Mouse (Mus musculus) stomach, embryonic 15.5 days (tissue): ENCODE measurements around the gene Kcna1. TPM values are rescaled to one million over a fixed set of nuclear protein-coding genes. Genes with fewer than 3 reads are reported as not detected.

Experiments
- ATAC-seq: fragments of 200-750 bp; cut with Nextera tagmentation; 2 replicates; pipeline ENCODE4 v1.8.0; 2017; ENCODE audit warnings: low read depth, moderate number of reproducible peaks, moderate TSS enrichment; ENCODE audit not compliant: insufficient read depth, low FRiP score
- H3K27ac ChIP-seq: fragments of 300-500 bp; sonication (generic); 2 replicates; pipeline ENCODE4 v1.5.1; 2015; ENCODE audit warnings: mild to moderate bottlenecking, inconsistent platforms
- H3K27me3 ChIP-seq: fragments of 300-500 bp; sonication (generic); replicated peaks from 2 replicates; pipeline ENCODE4 v1.6.1; 2015; ENCODE audit warnings: inconsistent platforms
- H3K36me3 ChIP-seq: fragments of 300-500 bp; sonication (generic); 2 replicates; pipeline ENCODE4 v1.6.1; 2015; ENCODE audit warnings: inconsistent platforms
- H3K4me1 ChIP-seq: fragments of 300-500 bp; sonication (generic); 2 replicates; pipeline ENCODE4 v1.6.1; 2015; ENCODE audit warnings: inconsistent platforms
- H3K4me2 ChIP-seq: fragments of 300-500 bp; sonication (generic); 2 replicates; pipeline ENCODE4 v1.6.1; 2015; ENCODE audit warnings: mild to moderate bottlenecking, inconsistent platforms
- H3K4me3 ChIP-seq: fragments of 300-500 bp; sonication (generic); replicated peaks from 2 replicates; pipeline ENCODE4 v1.5.1; 2015; ENCODE audit warnings: inconsistent platforms
- H3K9ac ChIP-seq: fragments of 300-500 bp; sonication (generic); 2 replicates; pipeline ENCODE4 v1.6.1; 2015; ENCODE audit warnings: inconsistent platforms
- H3K9me3 ChIP-seq: fragments of 300-500 bp; sonication (generic); 2 replicates; pipeline ENCODE4 v1.6.1; 2016; ENCODE audit warnings: inconsistent platforms
- WGBS: fragments of 180-500 bp; shearing (Covaris S2); methylation state at CpG from one replicate; pipeline ENCODE4 v1.1.7; 2015; 5-methylcytosine and 5-hydroxymethylcytosine counted together
- polyA plus RNA-seq: library from polyadenylated mRNA; unstranded; fragments of >200 nt; fragmentation: Nextera tagmentation; extraction: Ambion mirVana; gene quantifications from 2 replicates; pipeline ENCODE4 v1.2.1, GENCODE M21; 2015

Gene Kcna1
- polyA plus RNA-seq, 1 experiment from 2014 or later = 1.6 TPM

- H3K9ac ChIP-seq = no peak overlapping the region
- no peak for ATAC-seq
- H3K9me3 ChIP-seq = no peaks in the 10 kb centered on the region
- H3K27ac ChIP-seq = no peak overlapping the region
- no peak overlapping the region for H3K4me2 ChIP-seq
- H3K27me3 ChIP-seq = no peaks in the 10 kb centered on the region
- WGBS = 84% methylated on average over 18 of the region's 18 CpGs
- H3K4me3 ChIP-seq = no peak overlapping the region
- H3K4me1 ChIP-seq = no peaks in the 10 kb centered on the region
- no peaks in the 10 kb centered on the region for H3K36me3 ChIP-seq
These were observed 50.2 kb downstream of the Kcna1 start for GRCm38 (mm10) chr6:126595805-126596629.

DNA sequence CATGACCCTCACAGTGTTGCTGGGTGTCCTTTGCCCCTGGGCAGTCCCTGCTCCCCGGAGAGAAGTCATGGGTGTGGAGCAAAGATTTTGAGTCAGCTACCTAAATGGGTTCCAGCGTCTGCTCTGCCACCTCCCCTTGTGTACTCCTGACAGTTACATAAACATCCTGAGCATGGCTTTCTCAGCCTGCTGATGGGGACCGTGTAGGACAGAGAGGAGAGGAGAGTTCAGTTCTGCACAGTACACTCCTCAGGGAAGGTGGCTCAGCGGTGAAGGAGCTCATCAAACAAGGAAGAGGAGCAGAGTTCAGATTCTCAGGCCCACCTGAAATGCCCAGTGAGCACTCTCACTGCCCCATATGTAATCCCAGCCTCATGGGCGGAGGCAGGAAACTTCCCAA is 51.1 kb downstream of the Kcna1 start:
- Histone ChIP-seq H3K27ac (no peak overlapping the region), H3K4me2 (no peak overlapping the region), H3K4me1 (no peaks in the 10 kb centered on the region), H3K4me3 (no peak overlapping the region), H3K36me3 (no peaks in the 10 kb centered on the region), H3K27me3 (no peaks in the 10 kb centered on the region), H3K9ac (no peak overlapping the region), H3K9me3 (no peaks in the 10 kb centered on the region)
- ATAC-seq = no peak
- 38% methylated on average over 5 of the region's 5 CpGs for WGBS

DNA sequence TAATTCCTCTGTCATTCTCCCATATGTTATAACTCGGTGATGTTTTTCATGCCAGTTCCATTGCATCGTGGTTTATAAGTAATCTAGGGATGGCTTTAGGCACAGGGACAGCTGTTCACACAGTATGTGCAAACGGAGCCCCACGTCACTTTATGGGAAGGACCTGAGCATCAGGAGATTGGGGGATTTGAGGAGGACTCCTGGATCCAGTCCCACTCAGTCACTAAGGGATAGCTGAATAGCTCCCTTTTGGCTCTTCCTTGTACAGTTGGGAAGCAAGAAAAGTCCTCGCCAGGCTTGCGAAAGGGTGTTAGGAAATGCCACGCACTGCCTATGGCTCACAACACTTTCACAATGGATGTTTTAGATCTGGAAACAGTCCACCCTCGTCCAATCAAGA is 51.8 kb downstream of the Kcna1 start:
- no peaks in the 10 kb centered on the region for H3K27me3 ChIP-seq
- ATAC-seq = no peak
- H3K4me3 ChIP-seq = no peak overlapping the region
- H3K4me1 ChIP-seq = no peaks in the 10 kb centered on the region
- H3K9ac ChIP-seq = no peak overlapping the region
- H3K27ac ChIP-seq = no peak overlapping the region
- no peaks in the 10 kb centered on the region for H3K9me3 ChIP-seq
- 71% methylated on average over 8 of the region's 8 CpGs for WGBS
- H3K36me3 ChIP-seq = no peaks in the 10 kb centered on the region
- no peak overlapping the region for H3K4me2 ChIP-seq

GRCm38 (mm10) chr6:126593336-126593735 is 52.8 kb downstream of the Kcna1 start:
- Histone ChIP-seq H3K4me3 (no peak overlapping the region), H3K9me3 (no peaks in the 10 kb centered on the region), H3K27me3 (no peaks in the 10 kb centered on the region), H3K27ac (no peak overlapping the region), H3K36me3 (no peaks in the 10 kb centered on the region), H3K4me2 (no peak overlapping the region), H3K9ac (no peak overlapping the region), H3K4me1 (no peaks in the 10 kb centered on the region)
- WGBS = 66% methylated on average over 4 of the region's 4 CpGs
- ATAC-seq = no peak

Other genes starting within 250 kb of the Kcna1 start
- 8.8 and 9.1 TPM in 2 replicates for gene Kcna5, start 111.0 kb downstream of the Kcna1 start, polyA plus RNA-seq
- gene Kcna6, start 94.3 kb upstream of the Kcna1 start, polyA plus RNA-seq = 2.7 and 2.8 TPM in 2 replicates
- gene Ndufa9, start 202.8 kb upstream of the Kcna1 start, polyA plus RNA-seq = 207 and 235 TPM in 2 replicates
- not detected in 2 replicates for gene Akap3, start 206.7 kb upstream of the Kcna1 start, polyA plus RNA-seq